Mouse (Mus musculus) heart, adult 2 months (tissue): Measurements from ENCODE around the gene Fam107a. TPM values are rescaled to one million over a fixed set of nuclear protein-coding genes. Genes with fewer than 3 reads are reported as not detected.
"Not testable (repeated sequence)": the region's sequence is repeated elsewhere in the genome, so short reads cannot be mapped to it uniquely, and the experiment has no call there.

Experiments used
- DNase-seq, 2 experiments: peaks; one replicate each; pipeline ENCODE4 v3.0.0; 2021
- H3K27ac ChIP-seq: fragments of 200-600 bp; 2 replicates; pipeline ENCODE4 v1.8.1; 2022
- H3K27me3 ChIP-seq: fragments of 200-500 bp; 2 replicates; pipeline ENCODE4 v1.6.1; 2012; ENCODE audit warnings: mild to moderate bottlenecking, low read length, inconsistent platforms, mixed read lengths; ENCODE audit not compliant: control insufficient read depth, insufficient read depth
- H3K36me3 ChIP-seq: fragments of 200-500 bp; 2 replicates; pipeline ENCODE4 v1.6.1; 2012; ENCODE audit warnings: low read length, inconsistent platforms; ENCODE audit not compliant: control insufficient read depth, insufficient read depth
- H3K4me1 ChIP-seq: fragments of 200-500 bp; 2 replicates; pipeline ENCODE4 v1.6.1; 2011; ENCODE audit warnings: low read length; ENCODE audit not compliant: control insufficient read depth, insufficient read depth
- H3K4me3 ChIP-seq: fragments of 200-600 bp; 2 replicates; pipeline ENCODE4 v1.8.1; 2022
- H3K79me2 ChIP-seq: fragments of 200-500 bp; replicated peaks from 2 replicates; pipeline ENCODE4 v1.6.1; 2012; ENCODE audit warnings: mild to moderate bottlenecking, inconsistent platforms, low read length, moderate library complexity, mixed read lengths; ENCODE audit not compliant: control insufficient read depth, insufficient read depth
- H3K9ac ChIP-seq: fragments of 200-500 bp; 2 replicates; pipeline ENCODE4 v1.6.1; 2012; ENCODE audit warnings: low read depth, mild to moderate bottlenecking, control low read depth, inconsistent platforms, low read length, mixed read lengths
- CTCF ChIP-seq: fragments of 200-600 bp; IDR thresholded peaks from 2 replicates; pipeline ENCODE4 v1.8.1; 2022; ENCODE audit warnings: antibody characterized with exemption, mild to moderate bottlenecking, moderate library complexity
- EP300 ChIP-seq: fragments of 200-500 bp; IDR thresholded peaks from 2 replicates; pipeline ENCODE4 v1.6.1; 2011; ENCODE audit warnings: low read depth, low read length, control low read depth; ENCODE audit not compliant: insufficient read depth
- POLR2A ChIP-seq: fragments of 200-500 bp; IDR thresholded peaks from 2 replicates; pipeline ENCODE4 v1.6.1; 2011; ENCODE audit warnings: mild to moderate bottlenecking, low read depth, low read length, control low read depth; ENCODE audit not compliant: insufficient read depth
- WGBS: fragments of 180-500 bp; shearing (Covaris S2); methylation state at CpG from one replicate; pipeline ENCODE4 v1.1.7; 2018; 5-methylcytosine and 5-hydroxymethylcytosine counted together
- intact Hi-C: fragments of 180-260 bp; cut with DNase I; formaldehyde crosslinking; loops from one replicate; pipeline ENCODE4 v1.15.1; 2025
- polyA plus RNA-seq: library from polyadenylated mRNA; depleted of rRNA; stranded (reverse); fragments of >200 nt; gene quantifications from 2 replicates; pipeline ENCODE4 v1.2.3, GENCODE M21; 2012
- total RNA-seq, 2 experiments: library from RNA; stranded (reverse); gene quantifications; 2 replicates each; pipeline ENCODE4 v1.2.3; 2021

The Fam107a gene
- total and polyA plus RNA-seq, 3 experiments, result 5.1 to 17.2 (median 5.4) TPM

DNA sequence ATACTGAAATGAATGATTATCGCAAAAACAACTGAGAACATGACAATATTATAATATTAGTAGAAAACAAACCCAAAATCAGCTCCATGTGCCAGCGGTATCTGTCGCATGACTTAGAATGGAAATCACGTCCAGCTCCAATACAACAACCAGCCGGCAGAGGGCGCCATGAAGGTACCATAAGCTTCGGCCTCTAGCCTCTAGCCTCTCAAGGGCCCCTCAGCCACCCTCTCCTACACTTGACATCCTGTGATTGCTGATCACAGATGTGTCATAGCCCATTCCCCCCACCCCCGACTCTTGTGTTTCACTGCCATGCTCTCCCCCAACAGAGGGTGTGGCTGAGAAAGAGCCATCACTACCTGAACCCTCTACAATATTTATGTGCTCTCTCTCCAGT, 17.5 kb downstream of the Fam107a start:
- H3K27ac ChIP-seq, result no peak overlapping the region
- H3K79me2 ChIP-seq, result no peaks in the 10 kb centered on the region
- no peaks in the 10 kb centered on the region for H3K36me3 ChIP-seq
- no peaks in the 10 kb centered on the region for H3K27me3 ChIP-seq
- H3K4me1 ChIP-seq, result no peaks in the 10 kb centered on the region
- TF ChIP-seq CTCF (peak; percentile 82), POLR2A (no peak), EP300 (no peak)
- intact Hi-C loops, result loop anchor here (1.0 kb wide), 2 partner anchors 14 to 46 kb away; no protein-coding TSS in a partner anchor
- 21% methylated on average over 8 of the region's 8 CpGs for WGBS
- no peak overlapping the region for H3K4me3 ChIP-seq
- H3K9ac ChIP-seq, result no peak overlapping the region
- peak; percentile 44 to 75 for DNase-seq

DNA sequence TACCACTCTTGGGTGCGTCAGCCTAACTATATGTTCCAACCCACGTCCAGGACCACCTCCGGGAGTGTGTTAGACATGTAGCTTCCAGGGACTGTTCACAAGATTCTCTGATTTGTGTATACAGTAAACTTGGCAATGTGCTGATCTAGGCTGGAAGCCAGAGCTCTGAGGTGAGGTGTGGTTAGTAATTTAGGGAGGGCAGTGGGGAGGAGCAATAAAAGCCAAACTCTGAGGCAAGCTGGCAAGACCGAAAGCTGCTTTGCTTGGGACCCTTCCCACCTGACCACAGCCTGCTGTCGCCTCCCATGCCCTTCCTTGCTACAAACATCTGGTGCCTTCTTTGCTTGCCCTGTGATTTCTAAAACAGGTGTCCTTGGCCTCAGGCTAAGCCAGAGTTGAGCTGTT, 19.9 kb downstream of the Fam107a start:
- no peak overlapping the region for H3K4me3 ChIP-seq
- H3K27me3 ChIP-seq, result no peaks in the 10 kb centered on the region
- intact Hi-C loops, result loop anchor here (5.0 kb wide), 1 partner anchor 36 kb away; no protein-coding TSS in a partner anchor
- no peaks in the 10 kb centered on the region for H3K36me3 ChIP-seq
- no peak for DNase-seq
- no peaks in the 10 kb centered on the region for H3K4me1 ChIP-seq
- TF ChIP-seq CTCF, result no peak
- no peak for TF ChIP-seq POLR2A
- no peak for TF ChIP-seq EP300
- no peak overlapping the region for H3K27ac ChIP-seq
- no peak overlapping the region for H3K9ac ChIP-seq
- WGBS, result 78% methylated on average over 5 of the region's 5 CpGs
- H3K79me2 ChIP-seq, result no peaks in the 10 kb centered on the region

- 95% methylated on average over 1 of the region's 1 CpGs for WGBS
- no peaks in the 10 kb centered on the region for H3K79me2 ChIP-seq
- H3K27ac ChIP-seq, result no peak overlapping the region
- no peak for DNase-seq
- H3K4me1 ChIP-seq, result no peaks in the 10 kb centered on the region
- TF ChIP-seq EP300, result no peak
- no peak for TF ChIP-seq POLR2A
- TF ChIP-seq CTCF, result no peak
- H3K4me3 ChIP-seq, result no peak overlapping the region
- no peak overlapping the region for H3K9ac ChIP-seq
- intact Hi-C loops, result no loop called here
- H3K36me3 ChIP-seq, result no peaks in the 10 kb centered on the region
- H3K27me3 ChIP-seq, result no peaks in the 10 kb centered on the region
These were observed 23.6 kb downstream of the Fam107a start for GRCm38 (mm10) chr14:8294257-8294656.

DNA sequence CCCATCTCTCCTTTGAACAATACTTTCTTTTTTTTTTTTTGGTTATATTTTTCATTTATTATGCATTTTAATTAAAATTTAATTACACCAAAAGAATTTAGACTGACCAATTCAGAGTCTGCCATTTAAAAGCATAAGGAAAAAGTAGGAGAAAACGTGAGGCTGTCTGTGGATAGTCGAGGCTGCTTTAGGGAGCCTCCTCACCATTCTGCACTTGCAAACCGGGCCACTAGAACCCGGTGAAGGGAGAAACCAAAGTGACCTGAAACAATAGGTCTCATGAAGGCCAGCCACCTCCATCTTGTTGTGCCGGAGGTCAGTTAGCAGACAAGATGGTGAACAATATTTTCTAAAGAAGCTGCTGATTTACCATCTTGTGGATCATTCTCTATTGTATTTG, 31.2 kb downstream of the Fam107a start:
- H3K36me3 ChIP-seq, DNase-seq, H3K9ac ChIP-seq, H3K4me1 ChIP-seq, H3K4me3 ChIP-seq, H3K79me2 ChIP-seq, intact Hi-C loops, H3K27me3 ChIP-seq, H3K27ac ChIP-seq: not testable (repeated sequence)
- WGBS, result 84% methylated on average over 5 of the region's 5 CpGs

- DNase-seq, result no peak
- H3K9ac ChIP-seq, result no peak overlapping the region
- H3K79me2 ChIP-seq, result no peaks in the 10 kb centered on the region
- intact Hi-C loops, result no loop called here
- H3K4me1 ChIP-seq, result no peaks in the 10 kb centered on the region
- H3K27ac ChIP-seq, result no peak overlapping the region
- no peaks in the 10 kb centered on the region for H3K27me3 ChIP-seq
- TF ChIP-seq POLR2A (no peak), EP300 (no peak), CTCF (no peak)
- no peak overlapping the region for H3K4me3 ChIP-seq
- no peaks in the 10 kb centered on the region for H3K36me3 ChIP-seq
These were observed 34.0 kb downstream of the Fam107a start for GRCm38 (mm10) chr14:8283784-8284183.

- H3K9ac ChIP-seq, H3K36me3 ChIP-seq, H3K27me3 ChIP-seq, H3K4me1 ChIP-seq, H3K27ac ChIP-seq, H3K4me3 ChIP-seq, intact Hi-C loops, H3K79me2 ChIP-seq, DNase-seq: not testable (repeated sequence)
- WGBS, result 77% methylated on average over 8 of the region's 8 CpGs
These were observed 46.5 kb downstream of the Fam107a start for GRCm38 (mm10) chr14:8271281-8271680.

DNA sequence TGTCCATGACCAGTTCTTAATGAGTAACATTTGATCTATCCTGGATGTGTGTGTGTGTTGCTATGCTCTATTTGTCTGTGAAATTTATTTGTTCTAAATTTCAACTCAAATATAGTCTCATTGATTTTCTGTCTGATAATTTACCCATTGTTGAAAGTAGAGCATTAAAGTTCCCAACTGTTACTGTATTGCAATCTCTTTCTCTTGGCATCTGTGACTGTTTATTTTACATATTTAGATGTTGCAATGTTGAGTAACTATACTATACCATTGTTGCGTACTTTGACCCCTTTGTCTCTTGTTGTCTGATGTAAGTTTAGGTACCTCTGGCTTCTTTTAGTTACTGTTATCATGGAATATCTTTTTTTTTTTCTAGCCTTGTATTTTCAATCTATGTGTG, 53.4 kb downstream of the Fam107a start:
- H3K79me2 ChIP-seq, result no peaks in the 10 kb centered on the region
- intact Hi-C loops, result loop anchor here (5.0 kb wide), 1 partner anchor 33 kb away; no protein-coding TSS in a partner anchor
- TF ChIP-seq POLR2A, result no peak
- TF ChIP-seq CTCF, result no peak
- no peak for TF ChIP-seq EP300
- H3K4me3 ChIP-seq, result no peak overlapping the region
- no peaks in the 10 kb centered on the region for H3K36me3 ChIP-seq
- DNase-seq, result no peak
- H3K9ac ChIP-seq, result no peak overlapping the region
- 90% methylated on average over 1 of the region's 1 CpGs for WGBS
- H3K4me1 ChIP-seq, result no peaks in the 10 kb centered on the region
- H3K27me3 ChIP-seq, result no peaks in the 10 kb centered on the region
- H3K27ac ChIP-seq, result no peak overlapping the region
